Mouse (Mus musculus): Measurements from ENCODE around the gene Dcbld2.
A peak's percentile ranks its signal among the peaks of the same experiment; 100 is the strongest.

The Dcbld2 gene

DNA sequence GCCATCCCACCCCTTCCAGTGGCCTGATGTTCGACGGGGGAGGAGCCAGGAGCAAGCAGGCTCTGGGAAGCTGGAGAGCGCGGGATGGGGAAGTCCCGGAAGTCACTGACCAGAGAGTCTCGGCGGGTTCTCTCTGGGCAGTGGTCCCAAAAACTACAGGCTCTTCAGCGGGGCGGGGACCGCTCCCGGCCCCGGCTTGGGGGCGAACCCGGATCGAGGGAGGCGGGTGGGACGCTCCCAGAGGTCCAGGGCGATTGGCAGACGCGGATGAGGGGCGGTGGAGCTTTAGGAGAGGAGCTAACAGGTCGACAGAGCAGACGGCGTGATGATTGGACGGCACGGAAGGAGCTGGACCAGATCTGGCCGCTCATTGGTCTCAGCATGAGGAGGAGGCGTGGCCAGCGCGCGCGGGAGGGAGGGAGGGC is at the start of gene Dcbld2:
TSS of gene Dcbld2 (plus strand) at position 382 of the 425 bp plus-strand sequence.
- DNase-seq (ENCODE audit: low spot score in 2 of 2): peak; percentile 86 to 96

DNA sequence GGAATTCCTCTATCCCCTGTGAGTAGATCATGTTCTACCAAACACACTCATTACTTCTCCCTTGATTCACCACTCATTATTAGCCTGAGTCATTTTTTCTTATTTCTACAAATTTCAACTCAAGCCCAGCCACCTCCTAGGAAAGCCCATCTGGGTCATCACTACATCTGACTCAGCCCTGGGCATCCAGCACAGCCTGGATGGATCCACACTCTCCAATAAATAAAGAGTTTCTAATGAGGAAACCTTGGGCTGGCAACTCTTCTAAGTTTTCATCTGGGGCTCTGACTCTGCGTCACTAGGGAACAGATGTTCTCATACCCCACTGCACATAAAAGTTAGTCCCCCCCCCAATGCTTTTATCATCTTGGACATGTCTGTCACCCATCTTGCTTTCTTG is 31.1 kb upstream of the Dcbld2 start:
- peak in 1 of 2 experiments; percentile 20 for DNase-seq (ENCODE audit: low spot score in 2 of 2)

DNA sequence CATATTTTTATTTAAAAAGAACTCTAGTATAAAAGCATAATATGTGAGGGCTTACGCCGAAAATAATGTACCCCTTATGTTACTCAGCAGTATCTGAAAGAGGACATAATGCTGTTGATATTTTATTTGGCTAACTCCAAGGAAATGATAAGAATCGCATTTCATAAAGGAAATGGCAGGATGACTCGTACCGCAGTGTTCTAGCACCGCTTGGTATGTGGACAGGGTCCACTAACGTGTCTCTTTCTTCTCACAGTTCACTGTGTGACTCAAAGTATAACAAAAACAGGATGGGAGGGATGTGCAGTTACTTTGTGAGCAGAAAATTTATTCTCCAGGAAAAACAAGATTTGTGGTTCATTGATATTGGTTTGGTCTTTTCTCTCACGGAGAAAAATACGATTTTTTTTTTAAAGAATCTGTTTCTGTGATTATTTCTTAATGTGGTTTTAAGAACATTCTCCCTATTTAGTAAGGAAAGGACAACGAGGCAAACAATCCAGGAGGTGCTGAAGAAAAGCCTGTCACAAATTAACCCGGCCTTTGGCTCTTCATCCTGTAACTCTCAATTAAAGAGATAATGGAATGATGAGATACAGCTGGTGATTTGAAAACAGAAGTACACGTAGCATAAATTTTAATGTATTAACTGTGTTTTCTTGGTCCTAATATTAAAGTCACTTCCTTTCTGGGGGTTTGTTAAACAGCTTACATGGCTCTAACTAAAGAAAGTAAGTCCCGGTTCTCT is 30.3 kb upstream of the Dcbld2 start:
- DNase-seq (ENCODE audit: low spot score in 2 of 2): no peak

DNA sequence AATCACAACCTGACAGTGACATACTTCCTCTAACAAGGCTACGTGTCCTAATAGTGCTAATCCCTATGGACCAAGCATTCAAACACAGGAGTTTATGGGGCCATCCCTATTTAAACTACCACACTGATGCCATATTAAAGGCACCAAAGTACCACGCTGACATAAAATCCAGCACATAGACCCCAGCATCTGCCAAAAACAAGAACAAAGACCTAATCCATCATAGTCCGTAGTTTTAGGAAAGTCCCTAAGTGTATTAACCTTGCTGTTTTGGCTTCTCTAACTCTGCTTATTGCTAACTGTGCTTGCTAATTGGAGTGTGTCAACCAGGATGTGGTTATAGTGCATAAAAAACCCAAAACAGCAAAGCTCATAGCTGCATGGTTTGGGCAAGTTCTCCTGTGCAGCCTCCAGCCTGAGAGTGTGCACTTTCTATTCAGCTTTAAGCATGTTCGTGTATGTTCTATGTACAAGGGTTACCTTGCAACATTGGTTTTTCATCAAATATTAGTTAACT is 21.9 kb upstream of the Dcbld2 start:
- no peak for DNase-seq (ENCODE audit: low spot score in 2 of 2)

DNA sequence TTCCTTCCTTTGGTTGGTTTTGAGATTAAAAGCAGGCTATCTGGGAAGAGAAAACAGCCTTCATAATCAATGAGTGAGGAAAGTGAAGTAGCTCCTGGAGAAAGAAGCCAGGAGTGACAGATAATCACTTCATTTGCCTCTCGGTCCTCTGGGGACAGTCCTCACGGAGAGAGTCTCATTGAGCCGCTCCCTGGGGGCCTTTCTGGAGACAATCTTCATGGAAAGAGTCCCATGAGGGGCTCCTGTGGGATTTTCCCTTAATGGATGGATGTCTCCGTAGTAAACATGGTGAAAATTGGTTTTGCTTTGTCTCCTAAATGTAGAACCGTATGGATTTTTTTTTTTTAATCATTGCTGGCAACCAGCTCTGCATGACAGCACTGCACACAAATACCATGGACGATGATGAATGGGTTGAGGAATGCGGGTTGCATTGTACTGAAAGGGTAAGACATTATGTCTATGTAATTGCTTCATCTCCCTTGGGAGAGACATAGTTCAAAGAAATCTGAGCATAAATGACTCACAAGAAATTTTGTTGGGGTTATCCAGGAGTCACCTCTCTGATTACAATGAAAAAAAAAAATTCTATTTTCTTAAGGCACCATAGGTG is 19.0 kb upstream of the Dcbld2 start:
- no peak for DNase-seq (ENCODE audit: low spot score in 2 of 2)

DNA sequence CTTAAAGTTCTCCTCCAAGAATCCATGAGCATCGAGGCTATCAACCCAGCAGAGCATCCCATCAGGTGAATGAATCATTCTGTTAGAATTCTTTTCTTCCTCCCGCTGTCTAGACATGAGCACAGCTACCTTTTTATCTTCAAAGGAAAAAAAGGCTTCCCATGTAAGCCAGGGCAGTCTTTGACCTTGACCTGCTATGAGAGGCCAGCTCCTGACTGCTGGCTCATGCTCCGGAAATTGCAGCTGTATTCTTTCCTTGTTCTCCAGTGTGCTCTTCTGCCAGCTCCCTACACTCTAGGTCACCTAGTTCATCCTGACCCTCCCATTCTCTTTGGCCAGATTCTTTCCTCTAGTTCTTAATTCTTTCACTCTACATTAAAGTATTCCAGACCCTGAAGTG is 15.2 kb upstream of the Dcbld2 start:
- no peak for DNase-seq (ENCODE audit: low spot score in 2 of 2)

DNA sequence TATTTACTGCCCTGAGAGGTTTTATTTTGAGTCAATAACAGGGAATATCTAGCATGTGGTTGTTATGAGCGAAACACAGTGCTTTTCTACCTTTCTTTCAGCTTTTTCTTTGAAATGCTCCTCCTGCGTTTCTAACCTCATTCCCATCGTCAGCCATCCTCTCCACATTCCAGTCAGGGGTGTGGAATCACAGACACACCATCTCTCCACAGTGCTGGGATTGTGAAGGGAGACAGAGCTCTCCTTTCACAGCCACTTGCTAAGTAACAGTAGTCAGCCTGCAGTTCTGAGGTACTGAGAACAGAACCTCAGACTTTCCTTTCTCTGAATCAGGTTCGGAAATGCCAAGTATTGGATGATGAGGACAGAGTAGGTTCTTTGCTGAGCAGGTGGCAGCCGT is 14.1 kb upstream of the Dcbld2 start:
- DNase-seq (ENCODE audit: low spot score in 2 of 2): no peak

DNA sequence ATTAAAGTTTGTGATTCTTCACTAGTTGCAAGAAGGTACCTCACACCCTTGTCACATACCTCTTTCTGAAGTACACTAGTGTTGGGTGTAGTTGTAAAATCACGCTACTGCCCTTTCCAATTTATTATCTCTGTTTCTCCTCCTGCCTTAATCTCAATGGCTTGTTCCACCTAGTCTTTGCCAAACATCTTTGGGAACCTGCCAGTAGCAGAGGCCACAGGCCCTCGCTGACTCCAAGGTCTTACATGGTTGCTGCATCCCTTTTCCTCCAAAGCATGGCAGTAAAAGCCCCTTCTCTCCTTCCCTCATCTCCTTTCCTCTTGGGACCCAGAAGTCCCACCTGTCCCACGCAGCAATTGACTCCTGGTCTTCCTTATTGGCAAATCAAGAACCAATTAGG is 9.6 kb upstream of the Dcbld2 start:
- DNase-seq (ENCODE audit: low spot score in 2 of 2): no peak

DNA sequence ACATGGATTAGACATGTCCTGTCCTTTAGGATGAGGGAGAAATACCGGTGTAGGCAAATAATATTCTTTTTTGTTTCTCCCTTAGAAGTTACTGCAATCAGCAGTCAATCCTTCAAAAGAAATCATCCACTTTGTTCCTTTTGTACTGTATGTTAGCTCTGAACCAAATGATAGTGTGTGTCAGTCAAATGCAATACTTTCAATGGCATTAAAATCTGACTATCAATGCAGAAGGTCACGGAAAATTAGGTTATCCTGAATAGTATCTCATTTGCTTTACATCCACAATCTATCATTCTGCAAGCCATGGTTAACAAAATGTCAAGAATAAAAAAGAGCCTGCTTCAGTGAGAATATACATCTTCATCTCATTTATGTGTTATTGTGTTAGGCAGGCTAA is 7.2 kb upstream of the Dcbld2 start:
- DNase-seq (ENCODE audit: low spot score in 2 of 2): no peak

DNA sequence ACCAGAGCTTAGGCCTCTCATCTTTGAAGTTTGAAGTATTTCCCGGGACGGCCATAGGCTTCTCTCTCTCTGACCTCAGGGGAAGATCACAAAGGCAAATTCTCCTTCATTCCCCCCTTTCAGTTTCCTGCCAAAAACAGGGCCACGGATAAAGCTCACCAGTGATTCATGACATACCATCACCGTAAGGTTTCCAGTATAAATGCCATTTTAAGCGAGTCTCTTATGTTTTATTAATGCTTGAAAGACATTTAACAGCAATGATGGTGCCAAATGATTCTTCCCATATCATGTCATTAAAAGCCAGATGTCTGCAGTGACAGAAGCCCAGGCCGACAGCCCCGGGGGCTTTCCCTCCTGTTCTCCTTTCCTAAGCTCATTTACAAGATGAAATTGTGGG is 3.6 kb upstream of the Dcbld2 start:
- no peak for DNase-seq (ENCODE audit: low spot score in 2 of 2)

DNA sequence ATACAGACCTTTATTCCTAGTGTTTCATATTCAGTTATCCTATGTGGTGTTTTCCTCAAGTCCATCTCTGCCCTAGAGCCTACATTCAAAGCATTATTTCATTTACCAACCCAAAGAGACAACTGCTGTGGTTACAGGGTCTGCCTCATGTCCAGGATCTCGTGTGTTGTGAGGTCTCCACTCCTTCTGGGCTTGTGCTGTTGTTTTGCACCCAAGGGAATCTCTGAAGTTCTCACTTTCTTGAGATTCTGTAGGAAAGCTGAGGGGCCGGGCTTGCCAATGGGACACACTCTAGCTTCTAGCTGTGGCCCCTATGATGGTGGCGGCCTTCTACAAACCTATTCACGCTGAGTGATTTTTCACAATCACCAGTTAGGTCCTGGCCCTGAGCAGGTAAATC is 3.0 kb upstream of the Dcbld2 start:
- no peak for DNase-seq (ENCODE audit: low spot score in 2 of 2)

DNA sequence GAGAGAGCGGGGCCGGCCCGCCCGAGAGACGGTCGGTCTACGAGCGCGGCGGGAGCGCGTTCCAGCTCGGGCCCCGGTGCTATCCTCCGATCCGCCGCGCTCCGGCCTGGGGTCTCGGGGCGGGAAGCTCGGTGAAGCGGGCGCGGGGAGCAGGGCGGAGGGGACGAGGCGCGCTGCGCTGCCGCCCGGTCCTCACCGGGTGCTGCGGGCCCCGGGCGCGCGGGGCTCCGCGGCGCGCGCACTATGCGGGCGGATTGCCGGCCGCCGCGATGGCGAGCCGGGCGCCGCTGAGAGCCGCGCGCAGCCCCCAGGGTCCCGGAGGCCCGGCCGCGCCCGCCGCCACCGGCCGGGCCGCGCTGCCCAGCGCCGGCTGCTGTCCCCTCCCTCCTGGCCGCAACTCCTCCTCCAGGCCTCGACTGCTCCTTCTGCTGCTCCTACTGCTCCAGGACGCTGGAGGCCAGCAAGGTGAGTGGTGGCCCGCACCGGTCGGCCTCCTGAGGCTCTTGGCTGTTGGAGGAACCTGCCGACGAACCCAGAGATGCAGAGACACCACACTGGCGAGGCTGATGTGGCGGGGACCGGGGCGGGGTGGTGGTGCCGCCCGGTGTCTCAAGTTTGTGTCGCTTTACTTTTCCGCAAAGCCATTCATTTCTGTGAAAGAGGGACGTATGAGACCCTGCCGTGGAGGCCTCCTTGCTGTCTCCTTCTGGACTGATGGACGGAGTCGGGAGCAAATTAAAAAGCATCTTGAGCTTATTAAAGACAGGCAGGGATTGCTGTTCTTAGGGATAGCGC is 441 bp downstream of the Dcbld2 start:
- DNase-seq (ENCODE audit: low spot score in 2 of 2): peak in 1 of 2 experiments; percentile 53

DNA sequence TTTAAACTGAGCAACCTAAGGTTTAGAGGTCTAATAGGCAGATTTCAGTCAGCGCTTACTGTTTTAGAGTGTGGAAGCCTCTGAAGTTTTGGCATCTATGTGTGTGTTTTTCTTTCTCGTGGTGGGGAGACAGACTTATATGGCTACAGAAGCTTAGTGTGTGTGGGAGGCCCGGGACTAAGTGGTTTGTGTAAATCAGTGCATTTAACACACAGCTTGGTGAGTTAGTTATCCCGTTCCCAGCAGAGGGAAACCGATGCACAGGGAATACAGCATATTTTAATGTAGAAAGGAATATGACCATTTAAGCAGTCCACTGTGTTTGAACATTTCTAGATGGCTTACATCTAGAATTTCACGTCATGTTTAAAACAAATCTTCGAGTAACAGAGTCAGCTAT is 1.6 kb downstream of the Dcbld2 start:
- no peak for DNase-seq (ENCODE audit: low spot score in 2 of 2)

DNA sequence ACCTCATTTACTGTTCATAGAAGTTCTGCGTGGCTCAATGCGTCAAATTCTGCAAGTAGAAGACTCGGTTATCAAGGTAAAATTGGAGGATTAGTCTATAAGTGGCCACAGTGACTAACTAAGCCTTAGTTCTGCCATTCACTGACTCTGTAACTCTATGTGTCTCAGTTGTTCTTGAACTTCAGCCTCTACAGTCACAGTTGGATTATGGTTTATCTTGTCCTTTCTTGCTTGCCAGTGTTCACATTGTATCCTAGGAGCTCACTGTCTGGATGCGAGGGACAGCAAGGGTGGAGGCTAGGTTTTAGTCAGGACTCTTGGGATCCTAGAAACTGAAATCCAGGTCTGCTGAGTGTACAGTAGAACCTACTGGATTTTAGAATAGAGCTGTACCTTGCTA is 6.6 kb downstream of the Dcbld2 start:
- no peak for DNase-seq (ENCODE audit: low spot score in 2 of 2)

DNA sequence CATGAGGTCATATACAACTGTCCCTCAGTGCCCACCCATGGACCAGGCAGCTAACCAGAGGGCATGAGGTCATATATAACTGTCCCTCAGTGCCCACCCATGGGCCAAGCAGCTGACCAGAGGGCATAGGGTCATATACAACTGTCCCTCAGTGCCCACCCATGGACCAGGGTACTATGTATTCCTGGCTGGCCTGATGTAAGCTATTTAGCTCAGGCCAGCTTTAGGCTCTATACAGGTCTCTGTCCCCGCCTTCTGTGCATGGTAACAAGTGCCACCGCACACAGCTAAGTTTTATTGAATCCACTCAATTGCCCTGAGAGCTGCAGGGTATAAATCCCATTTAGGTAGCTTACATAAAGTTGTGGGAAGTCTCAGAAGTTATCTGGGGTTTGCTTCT is 7.3 kb downstream of the Dcbld2 start:
- DNase-seq (ENCODE audit: low spot score in 2 of 2): no peak

DNA sequence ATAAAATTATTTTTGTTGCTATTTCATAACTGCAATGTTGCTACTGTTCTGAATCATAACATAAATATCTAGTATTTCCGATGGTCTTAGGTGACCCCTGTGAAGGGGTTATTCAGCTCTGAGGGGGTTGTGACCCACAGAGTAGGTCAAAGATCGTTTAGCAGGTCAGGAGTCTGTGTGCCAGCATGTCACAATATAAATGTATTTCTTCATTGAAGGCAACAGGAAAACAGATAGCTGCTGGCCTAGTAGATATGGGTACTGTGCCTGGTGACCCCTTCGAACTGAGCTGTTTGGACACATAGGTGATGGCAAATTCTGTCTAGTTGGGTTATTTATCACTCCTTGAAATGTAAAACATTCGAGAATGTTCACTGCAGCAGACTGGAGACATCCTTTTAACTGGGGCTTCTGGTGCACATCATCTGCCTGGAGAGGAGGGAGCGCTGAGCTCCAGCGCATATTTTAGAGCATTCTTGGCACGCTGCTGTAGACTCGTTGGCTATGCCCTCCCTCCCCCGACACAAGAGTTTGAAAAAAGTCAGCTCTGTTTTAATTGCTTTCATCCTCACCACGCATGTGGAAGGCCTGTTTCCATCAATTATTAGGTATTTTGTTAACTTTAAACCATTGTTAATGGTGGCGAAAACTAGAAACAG is 13.6 kb downstream of the Dcbld2 start:
- no peak for DNase-seq (ENCODE audit: low spot score in 2 of 2)

DNA sequence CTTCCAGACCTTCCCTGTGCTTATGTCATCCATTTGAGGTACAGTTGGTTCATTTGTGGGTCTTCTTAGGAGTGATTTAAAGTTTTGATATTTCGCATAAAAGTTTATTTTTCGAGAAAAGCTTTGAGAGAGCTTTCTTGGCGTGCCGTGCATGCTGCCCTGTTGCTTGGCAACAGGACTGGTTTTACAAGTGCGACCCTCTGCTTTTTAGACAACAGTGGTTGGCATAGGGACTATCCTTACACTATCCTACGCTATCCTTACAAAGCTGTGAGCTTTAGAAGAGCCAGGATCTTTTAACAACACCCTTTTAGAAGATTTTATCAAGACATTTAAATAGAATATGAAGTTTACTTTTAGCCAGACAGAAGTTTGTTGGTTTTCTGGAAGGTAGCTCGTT is 22.0 kb downstream of the Dcbld2 start:
- no peak for DNase-seq (ENCODE audit: low spot score in 2 of 2)

DNA sequence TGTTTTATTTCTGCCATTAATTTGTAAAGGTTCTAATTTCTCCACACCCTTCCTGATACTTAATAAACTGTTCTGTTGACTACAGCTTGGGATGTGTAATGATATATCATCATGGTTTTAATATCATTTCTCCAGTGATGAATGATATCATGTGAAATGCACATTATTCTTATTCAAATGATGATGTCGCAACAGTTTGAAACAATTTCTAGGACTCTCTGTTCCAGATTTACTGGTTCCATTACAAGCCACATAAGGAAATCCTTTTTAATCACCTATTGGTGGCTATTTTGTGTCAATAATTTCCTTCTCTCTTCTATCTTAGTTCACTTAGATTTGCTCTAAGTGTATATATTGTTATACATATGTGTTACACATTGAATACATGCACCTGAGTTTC is 24.1 kb downstream of the Dcbld2 start:
- no peak for DNase-seq (ENCODE audit: low spot score in 2 of 2)

DNA sequence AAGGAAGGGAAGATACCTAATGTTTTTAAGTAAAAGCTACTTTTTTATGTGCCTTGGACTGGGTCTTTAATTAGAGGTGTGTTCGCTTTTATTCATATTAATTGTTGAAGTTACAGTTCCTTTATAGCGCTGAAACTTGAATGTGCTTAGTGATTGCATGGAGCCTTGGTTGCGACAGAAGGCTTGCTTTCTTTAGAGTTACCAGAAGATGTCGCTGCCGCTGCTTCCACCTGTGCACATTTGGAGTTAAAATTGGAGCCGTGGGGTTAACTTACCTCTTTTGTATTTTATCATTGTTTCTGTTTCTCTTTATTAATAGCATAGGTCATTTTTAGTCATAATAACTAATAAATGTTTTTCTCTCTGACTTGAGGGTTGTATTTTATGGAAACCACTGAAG is 36.5 kb downstream of the Dcbld2 start:
- no peak for DNase-seq (ENCODE audit: low spot score in 2 of 2)

DNA sequence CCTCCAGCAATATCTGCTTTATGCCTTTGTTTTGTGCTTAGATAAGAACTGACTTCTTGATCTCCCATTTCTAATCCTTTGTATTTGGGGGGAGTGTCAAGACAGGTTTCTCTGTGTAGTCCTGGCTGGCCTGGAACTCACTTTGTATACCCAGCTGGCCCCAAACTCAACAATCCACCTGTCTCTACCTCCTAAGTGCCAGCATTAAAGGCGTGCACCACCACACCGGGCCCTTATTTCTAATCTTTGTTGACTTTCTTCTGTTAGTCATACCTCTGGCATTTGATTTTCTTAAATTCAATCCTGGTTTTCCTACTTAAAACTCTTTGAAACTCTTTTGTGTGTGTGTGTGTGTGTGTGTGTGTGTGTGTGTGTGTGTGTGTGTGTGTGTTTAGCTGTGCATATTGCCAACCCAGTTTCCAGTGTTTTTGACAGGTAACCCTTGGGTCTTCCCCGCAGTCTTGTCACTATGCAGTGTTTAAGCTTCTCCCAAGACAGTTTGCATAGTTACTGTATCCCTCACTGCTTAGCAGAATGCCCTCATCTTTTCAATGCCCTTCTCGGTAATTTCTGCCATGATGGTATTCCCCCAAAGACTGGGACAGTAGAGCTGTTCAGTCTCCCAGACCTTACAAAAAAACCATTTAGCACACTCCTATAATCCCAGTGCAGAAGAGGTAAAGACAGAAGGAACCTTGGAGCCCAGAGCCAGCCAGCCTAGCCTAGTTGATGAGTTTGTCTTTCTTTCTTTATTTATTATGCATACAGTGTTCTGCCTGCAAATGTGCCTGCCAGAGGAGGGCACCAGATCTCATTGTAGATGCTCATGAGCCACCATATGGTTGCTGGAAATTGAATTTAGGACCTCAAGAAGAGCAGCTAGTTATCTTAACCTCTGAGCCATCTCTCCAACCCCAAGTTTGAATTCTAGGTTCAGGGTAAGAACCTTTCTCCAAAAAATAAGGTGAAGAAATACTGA is 38.3 kb downstream of the Dcbld2 start:
- DNase-seq (ENCODE audit: low spot score in 2 of 2): no peak

DNA sequence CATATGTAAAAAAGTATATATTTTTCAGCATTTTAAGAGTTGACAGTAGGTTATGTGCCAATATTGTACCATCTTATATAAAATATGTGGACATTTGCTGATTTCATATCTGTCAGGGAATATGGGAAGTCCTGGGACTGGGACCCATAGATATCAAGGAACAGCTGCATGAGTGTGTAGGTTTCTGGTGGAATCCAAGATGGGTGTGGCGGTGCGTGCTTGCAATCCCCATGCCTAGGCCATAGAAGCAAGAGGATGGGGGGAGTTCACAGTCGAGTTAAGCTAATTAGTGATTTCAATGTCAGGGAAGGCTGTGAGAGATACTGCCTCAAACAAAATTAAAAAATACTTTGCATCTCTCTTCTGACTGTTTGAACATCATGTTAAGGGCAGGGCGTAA is 40.8 kb downstream of the Dcbld2 start:
- DNase-seq (ENCODE audit: low spot score in 2 of 2): no peak

Data from urinary bladder, adult 18-20 months (tissue).